Mouse (Mus musculus): ENCODE results near the gene Ptgds. TPM values are rescaled to one million over a fixed set of nuclear protein-coding genes. Genes with fewer than 3 reads are reported as not detected.

Gene Ptgds
- polyA plus RNA-seq, 1 experiment from 2014 or later = 0.66 TPM

- Histone ChIP-seq H3K27me3 (ENCODE audit: control insufficient read depth, insufficient read depth, low read length) (0 out of 2 replicates have a peak, but pooled peaks cover 4% of the 10 kb centered on the region), H3K9ac (ENCODE audit: low read depth, low read length) (no peak overlapping the region), H3K27ac (ENCODE audit: low read depth, low read length) (no peak overlapping the region), H3K4me3 (ENCODE audit: low read depth, low read length) (no peak overlapping the region), H3K36me3 (ENCODE audit: control insufficient read depth, insufficient read depth, low read length) (no peaks in the 10 kb centered on the region), H3K4me1 (ENCODE audit: control insufficient read depth, insufficient read depth, low read length) (no peaks in the 10 kb centered on the region), H3K4me2 (no peak overlapping the region), H3K9me3 (replicated peaks; ENCODE audit: control insufficient read depth, low read length) (no peaks in the 10 kb centered on the region)
- WGBS (ENCODE audit: insufficient replicate concordance) = 84% methylated on average over 14 of the region's 14 CpGs
- no peak for ATAC-seq (replicated peaks; ENCODE audit: insufficient number of reproducible peaks, low FRiP score, low TSS enrichment)
Observed at GRCm38 (mm10) chr2:25442682-25443081, 27.2 kb downstream of the Ptgds start.

- Histone ChIP-seq H3K36me3 (ENCODE audit: control insufficient read depth, insufficient read depth, low read length) (no peaks in the 10 kb centered on the region), H3K27ac (ENCODE audit: low read depth, low read length) (no peak overlapping the region), H3K9me3 (replicated peaks; ENCODE audit: control insufficient read depth, low read length) (no peaks in the 10 kb centered on the region), H3K4me1 (ENCODE audit: control insufficient read depth, insufficient read depth, low read length) (no peaks in the 10 kb centered on the region), H3K4me3 (ENCODE audit: low read depth, low read length) (no peak overlapping the region), H3K27me3 (ENCODE audit: control insufficient read depth, insufficient read depth, low read length) (peaks cover 2% of the 10 kb centered on the region; the same call in 1 of the 2 replicates), H3K4me2 (no peak overlapping the region), H3K9ac (ENCODE audit: low read depth, low read length) (no peak overlapping the region)
- 78% methylated on average over 20 of the region's 20 CpGs for WGBS (ENCODE audit: insufficient replicate concordance)
- ATAC-seq (replicated peaks; ENCODE audit: insufficient number of reproducible peaks, low FRiP score, low TSS enrichment) = no peak
Observed at GRCm38 (mm10) chr2:25441067-25441466, 28.8 kb downstream of the Ptgds start.

- H3K9ac ChIP-seq (ENCODE audit: low read depth, low read length) = no peak overlapping the region
- H3K27ac ChIP-seq (ENCODE audit: low read depth, low read length) = no peak overlapping the region
- H3K4me2 ChIP-seq = no peak overlapping the region
- no peaks in the 10 kb centered on the region for H3K9me3 ChIP-seq (replicated peaks; ENCODE audit: control insufficient read depth, low read length)
- H3K36me3 ChIP-seq (ENCODE audit: control insufficient read depth, insufficient read depth, low read length) = no peaks in the 10 kb centered on the region
- no peak overlapping the region for H3K4me3 ChIP-seq (ENCODE audit: low read depth, low read length)
- WGBS (ENCODE audit: insufficient replicate concordance) = 85% methylated on average over 10 of the region's 10 CpGs
- no peaks in the 10 kb centered on the region for H3K4me1 ChIP-seq (ENCODE audit: control insufficient read depth, insufficient read depth, low read length)
- H3K27me3 ChIP-seq (ENCODE audit: control insufficient read depth, insufficient read depth, low read length) = peaks cover 6% of the 10 kb centered on the region
- ATAC-seq (replicated peaks; ENCODE audit: insufficient number of reproducible peaks, low FRiP score, low TSS enrichment) = no peak
Observed at GRCm38 (mm10) chr2:25436286-25436820, 33.5 kb downstream of the Ptgds start.

GRCm38 (mm10) chr2:25434292-25434691 is 35.6 kb downstream of the Ptgds start:
- no peak overlapping the region for H3K4me3 ChIP-seq (ENCODE audit: low read depth, low read length)
- ATAC-seq (replicated peaks; ENCODE audit: insufficient number of reproducible peaks, low FRiP score, low TSS enrichment) = no peak
- no peak overlapping the region for H3K27ac ChIP-seq (ENCODE audit: low read depth, low read length)
- no peak overlapping the region for H3K9ac ChIP-seq (ENCODE audit: low read depth, low read length)
- no peaks in the 10 kb centered on the region for H3K36me3 ChIP-seq (ENCODE audit: control insufficient read depth, insufficient read depth, low read length)
- no peak overlapping the region for H3K4me2 ChIP-seq
- H3K4me1 ChIP-seq (ENCODE audit: control insufficient read depth, insufficient read depth, low read length) = no peaks in the 10 kb centered on the region
- H3K9me3 ChIP-seq (replicated peaks; ENCODE audit: control insufficient read depth, low read length) = no peaks in the 10 kb centered on the region
- H3K27me3 ChIP-seq (ENCODE audit: control insufficient read depth, insufficient read depth, low read length) = peaks cover 26% of the 10 kb centered on the region
- WGBS (ENCODE audit: insufficient replicate concordance) = 80% methylated on average over 8 of the region's 8 CpGs

- Histone ChIP-seq H3K36me3 (ENCODE audit: control insufficient read depth, insufficient read depth, low read length) (no peaks in the 10 kb centered on the region), H3K4me2 (no peak overlapping the region), H3K4me3 (ENCODE audit: low read depth, low read length) (no peak overlapping the region), H3K4me1 (ENCODE audit: control insufficient read depth, insufficient read depth, low read length) (no peaks in the 10 kb centered on the region; the same call in 1 of the 2 replicates), H3K27ac (ENCODE audit: low read depth, low read length) (no peak overlapping the region), H3K9ac (ENCODE audit: low read depth, low read length) (no peak overlapping the region), H3K27me3 (ENCODE audit: control insufficient read depth, insufficient read depth, low read length) (peaks cover 30% of the 10 kb centered on the region), H3K9me3 (replicated peaks; ENCODE audit: control insufficient read depth, low read length) (no peaks in the 10 kb centered on the region)
- 85% methylated on average over 17 of the region's 17 CpGs for whole genome bisulfite sequencing (ENCODE audit: insufficient replicate concordance)
- no peak for ATAC-seq (replicated peaks; ENCODE audit: insufficient number of reproducible peaks, low FRiP score, low TSS enrichment)
Observed at GRCm38 (mm10) chr2:25433101-25433500, 36.7 kb downstream of the Ptgds start.

- Histone ChIP-seq H3K4me3 (ENCODE audit: low read depth, low read length) (no peak overlapping the region), H3K27me3 (ENCODE audit: control insufficient read depth, insufficient read depth, low read length) (peaks cover 30% of the 10 kb centered on the region), H3K9ac (ENCODE audit: low read depth, low read length) (no peak overlapping the region), H3K36me3 (ENCODE audit: control insufficient read depth, insufficient read depth, low read length) (no peaks in the 10 kb centered on the region), H3K27ac (ENCODE audit: low read depth, low read length) (no peak overlapping the region), H3K9me3 (replicated peaks; ENCODE audit: control insufficient read depth, low read length) (no peaks in the 10 kb centered on the region), H3K4me2 (no peak overlapping the region), H3K4me1 (ENCODE audit: control insufficient read depth, insufficient read depth, low read length) (no peaks in the 10 kb centered on the region; the same call in 1 of the 2 replicates)
- no peak for ATAC-seq (replicated peaks; ENCODE audit: insufficient number of reproducible peaks, low FRiP score, low TSS enrichment)
- 62% methylated on average over 11 of the region's 11 CpGs for WGBS (ENCODE audit: insufficient replicate concordance)
Observed at GRCm38 (mm10) chr2:25432326-25433098, 37.3 kb downstream of the Ptgds start.

GRCm38 (mm10) chr2:25431308-25431855 is 38.5 kb downstream of the Ptgds start:
- Histone ChIP-seq H3K9ac (ENCODE audit: low read depth, low read length) (no peak overlapping the region), H3K27ac (ENCODE audit: low read depth, low read length) (no peak overlapping the region), H3K4me2 (no peak overlapping the region), H3K4me1 (ENCODE audit: control insufficient read depth, insufficient read depth, low read length) (no peaks in the 10 kb centered on the region; the same call in 1 of the 2 replicates), H3K9me3 (replicated peaks; ENCODE audit: control insufficient read depth, low read length) (no peaks in the 10 kb centered on the region), H3K27me3 (ENCODE audit: control insufficient read depth, insufficient read depth, low read length) (peaks cover 33% of the 10 kb centered on the region), H3K4me3 (ENCODE audit: low read depth, low read length) (no peak overlapping the region), H3K36me3 (ENCODE audit: control insufficient read depth, insufficient read depth, low read length) (no peaks in the 10 kb centered on the region)
- no peak for ATAC-seq (replicated peaks; ENCODE audit: insufficient number of reproducible peaks, low FRiP score, low TSS enrichment)
- WGBS (ENCODE audit: insufficient replicate concordance) = 74% methylated on average over 6 of the region's 6 CpGs

GRCm38 (mm10) chr2:25430395-25431233 is 39.2 kb downstream of the Ptgds start:
- Histone ChIP-seq H3K27me3 (ENCODE audit: control insufficient read depth, insufficient read depth, low read length) (peaks cover 41% of the 10 kb centered on the region), H3K36me3 (ENCODE audit: control insufficient read depth, insufficient read depth, low read length) (no peaks in the 10 kb centered on the region), H3K4me1 (ENCODE audit: control insufficient read depth, insufficient read depth, low read length) (no peaks in the 10 kb centered on the region; the same call in 1 of the 2 replicates), H3K9me3 (replicated peaks; ENCODE audit: control insufficient read depth, low read length) (no peaks in the 10 kb centered on the region), H3K9ac (ENCODE audit: low read depth, low read length) (no peak overlapping the region), H3K27ac (ENCODE audit: low read depth, low read length) (no peak overlapping the region), H3K4me2 (no peak overlapping the region), H3K4me3 (ENCODE audit: low read depth, low read length) (no peak overlapping the region)
- ATAC-seq (replicated peaks; ENCODE audit: insufficient number of reproducible peaks, low FRiP score, low TSS enrichment) = no peak
- WGBS (ENCODE audit: insufficient replicate concordance) = 73% methylated on average over 17 of the region's 17 CpGs

Measured in heart, embryonic 11.5 days (tissue).